Mouse (Mus musculus) ovary, adult 10 weeks (tissue): ENCODE results near the gene Ppcs. TPM values are rescaled to one million over a fixed set of nuclear protein-coding genes. Genes with fewer than 3 reads are reported as not detected.

ENCODE experiments used
- polyA plus RNA-seq: library from polyadenylated mRNA; stranded (reverse); fragments of 350-450 nt; fragmentation: Illumina TruSeq; extraction: RNeasy Lipid Tissue Mini Kit (QIAGEN cat#74804); gene quantifications from one replicate; pipeline ENCODE4 v1.2.3, GENCODE M21; 2014

The Ppcs gene
- polyA plus RNA-seq = 19.5 TPM

GRCm38 (mm10) chr4:119422294-119422964 lies at the start of gene Ppcs, which contains the start of gene Zmynd12:
Gene Ppcs, minus strand, starts transcription at chr4:119422420.
Gene Zmynd12, plus strand, starts transcription at chr4:119422814.

GRCm38 (mm10) chr4:119415072-119415753 lies 7.0 kb downstream of the Ppcs start, which contains the start of gene Ccdc30:
Gene Ccdc30, minus strand, starts transcription at chr4:119415521.

Other genes with a start within 250 kb of the Ppcs start
- gene Zfp691, start 248.2 kb downstream of the Ppcs start, polyA plus RNA-seq = 0.63 TPM
- gene Ermap, start 232.4 kb downstream of the Ppcs start, polyA plus RNA-seq = 4.1 TPM
- gene Svbp, start 227.1 kb downstream of the Ppcs start, polyA plus RNA-seq = 18.0 TPM
- gene Tmem269, start 204.2 kb downstream of the Ppcs start, polyA plus RNA-seq = 3.1 TPM
- 7.4 TPM for gene AU022252, start 189.7 kb downstream of the Ppcs start, polyA plus RNA-seq
- 49.4 TPM for gene P3h1, start 189.5 kb downstream of the Ppcs start, polyA plus RNA-seq
- not detected for gene Cldn19, start 167.0 kb downstream of the Ppcs start, polyA plus RNA-seq
- gene Ybx1, start 127.8 kb downstream of the Ppcs start, polyA plus RNA-seq = 802 TPM
- 40.9 TPM for gene Ppih, start 101.9 kb downstream of the Ppcs start, polyA plus RNA-seq
- 11.7 TPM for gene Ccdc30, start 6.9 kb downstream of the Ppcs start, polyA plus RNA-seq
- gene Zmynd12, start 394 bp upstream of the Ppcs start, polyA plus RNA-seq = 2.0 TPM
- 6.5 TPM for gene Rimkla, start 70.2 kb upstream of the Ppcs start, polyA plus RNA-seq
- 117 TPM for gene Foxj3, start 114.6 kb upstream of the Ppcs start, polyA plus RNA-seq
- gene Frg2f1, start 117.1 kb upstream of the Ppcs start, polyA plus RNA-seq = 5.0 TPM
- gene Guca2a, start 215.3 kb upstream of the Ppcs start, polyA plus RNA-seq = not detected
- not detected for gene Guca2b, start 236.5 kb upstream of the Ppcs start, polyA plus RNA-seq